Mouse (Mus musculus) thymus, adult 2 months (tissue): ENCODE measurements around the gene Cts6.

Source experiments
- CTCF ChIP-seq: fragments of 200-500 bp; IDR thresholded peaks from 2 replicates; pipeline ENCODE4 v1.5.1; 2012; ENCODE audit warnings: mild to moderate bottlenecking, control low read depth, low read length, moderate library complexity, borderline replicate concordance; ENCODE audit not compliant: control insufficient read depth, poor library complexity, insufficient read depth; ENCODE audit errors: extremely low read depth
- POLR2A ChIP-seq: fragments of 200-500 bp; IDR thresholded peaks from 2 replicates; pipeline ENCODE4 v1.6.1; 2012; ENCODE audit warnings: mild to moderate bottlenecking, low read length, control low read depth, moderate library complexity; ENCODE audit not compliant: control insufficient read depth, poor library complexity, insufficient read depth; ENCODE audit errors: extremely low read depth

DNA sequence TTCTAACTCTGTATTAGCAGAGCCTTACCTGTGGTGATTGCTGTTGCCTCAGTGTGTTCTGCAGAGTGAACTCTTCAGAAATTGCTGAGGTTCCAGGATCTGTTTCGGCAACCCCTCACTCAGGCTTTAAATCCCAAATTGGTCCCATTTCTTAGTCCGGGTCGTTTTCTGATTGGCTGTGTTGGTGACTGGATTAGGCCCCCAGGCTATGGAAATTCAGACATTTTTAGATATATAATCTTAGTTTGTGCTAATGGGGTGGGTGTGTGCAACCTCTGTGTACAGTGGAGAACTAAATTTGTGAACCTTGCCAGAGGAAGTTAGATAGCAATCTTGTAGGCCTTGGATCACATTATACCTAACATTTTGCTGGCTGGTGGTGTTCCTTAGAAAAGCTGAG, at the start of gene Cts6:
- TF ChIP-seq CTCF (no peak), POLR2A (no peak)
